Mouse (Mus musculus): ENCODE measurements at regions not wholly inside any gene's neighbourhood (a gene's known extent, or its start where the extent isn't known, plus 50 kb on each side); places are given as distances from the start of the nearest gene placed in this dataset.

GRCm38 (mm10) chr2:149467801-149468200 is 62.9 kb downstream of the Cst10 start:
- no peak for DNase-seq (ENCODE audit: low spot score in 2 of 2)

- DNase-seq (ENCODE audit: low spot score in 2 of 2): no peak
Measured at GRCm38 (mm10) chr2:149472411-149472810, 67.6 kb downstream of the Cst10 start.

GRCm38 (mm10) chr2:149493280-149493988 is 88.6 kb downstream of the Cst10 start:
- peak; percentile 6 for DNase-seq (ENCODE audit: low spot score in 2 of 2)

GRCm38 (mm10) chr2:149512870-149513269 is 108.0 kb downstream of the Cst10 start:
- DNase-seq (ENCODE audit: low spot score in 2 of 2): no peak

GRCm38 (mm10) chr2:149524424-149524823 is 119.6 kb downstream of the Cst10 start:
- no peak for DNase-seq (ENCODE audit: low spot score in 2 of 2)

- no peak for DNase-seq (ENCODE audit: low spot score in 2 of 2)
Measured at GRCm38 (mm10) chr2:149542837-149543236, 138.0 kb downstream of the Cst10 start.

- DNase-seq (ENCODE audit: low spot score in 2 of 2): peak in 1 of 2 experiments; percentile 4
Measured at GRCm38 (mm10) chr2:149545708-149546107, 140.9 kb downstream of the Cst10 start.

- no peak for DNase-seq (ENCODE audit: low spot score in 2 of 2)
Measured at GRCm38 (mm10) chr2:149546639-149547200, 141.9 kb downstream of the Cst10 start.

- no peak for DNase-seq (ENCODE audit: low spot score in 2 of 2)
Measured at GRCm38 (mm10) chr2:149555209-149555608, 150.4 kb downstream of the Cst10 start.

- no peak for DNase-seq (ENCODE audit: low spot score in 2 of 2)
Measured at GRCm38 (mm10) chr2:149573773-149574172, 168.9 kb downstream of the Cst10 start.

GRCm38 (mm10) chr2:149602581-149602980 is 197.7 kb downstream of the Cst10 start:
- no peak for DNase-seq (ENCODE audit: low spot score in 2 of 2)

GRCm38 (mm10) chr2:149613381-149613780 is 208.5 kb downstream of the Cst10 start:
- DNase-seq (ENCODE audit: low spot score in 2 of 2): no peak

GRCm38 (mm10) chr2:149614078-149614939 is 209.5 kb downstream of the Cst10 start:
- no peak for DNase-seq (ENCODE audit: low spot score in 2 of 2)

- peak in 1 of 2 experiments; percentile 2 for DNase-seq (ENCODE audit: low spot score in 2 of 2)
Measured at GRCm38 (mm10) chr2:149625626-149626025, 203.4 kb upstream of the Syndig1 start.

GRCm38 (mm10) chr2:149641207-149641606 is 187.8 kb upstream of the Syndig1 start:
- DNase-seq (ENCODE audit: low spot score in 2 of 2): no peak

- DNase-seq (ENCODE audit: low spot score in 2 of 2): no peak
Measured at GRCm38 (mm10) chr2:149651829-149652228, 177.2 kb upstream of the Syndig1 start.

- no peak for DNase-seq (ENCODE audit: low spot score in 2 of 2)
Measured at GRCm38 (mm10) chr2:149661086-149661485, 167.9 kb upstream of the Syndig1 start.

GRCm38 (mm10) chr2:149664377-149664776 is 164.6 kb upstream of the Syndig1 start:
- DNase-seq (ENCODE audit: low spot score in 2 of 2): no peak

- peak; percentile 24 to 29 for DNase-seq (ENCODE audit: low spot score in 2 of 2)
Measured at GRCm38 (mm10) chr2:149666412-149666811, 162.6 kb upstream of the Syndig1 start.

- no peak for DNase-seq (ENCODE audit: low spot score in 2 of 2)
Measured at GRCm38 (mm10) chr2:149671870-149672269, 157.1 kb upstream of the Syndig1 start.

- DNase-seq (ENCODE audit: low spot score in 2 of 2): peak; percentile 5 to 7
Measured at GRCm38 (mm10) chr2:149679822-149680459, 149.1 kb upstream of the Syndig1 start.

GRCm38 (mm10) chr2:149722342-149722741 is 106.7 kb upstream of the Syndig1 start:
- no peak for DNase-seq (ENCODE audit: low spot score in 2 of 2)

Measured in layer of hippocampus, adult 8-10 months (tissue).